8 mouse cellular contexts compared by ENCODE assay signal in genomic region chr4:115097146-115097496, GRCm38 (mm10). TPM values are rescaled to one million over a fixed set of nuclear protein-coding genes. Genes with fewer than 3 reads are reported as not detected.
A peak's percentile ranks its signal among the peaks of the same experiment; 100 is the strongest.
DNase-seq lines count a peak whose midpoint lies in the region; ATAC-seq lines count a peak whose summit lies in the region.

No protein-coding gene starts in this region.

- peak; percentile 37 for DNase-seq in layer of hippocampus, adult 11-12 months (ENCODE audit: low spot score)
- no peak for DNase-seq in layer of hippocampus, adult 18-20 months (ENCODE audit: low spot score in 2 of 2)
- DNase-seq in neural tube, embryonic 11.5 days (ENCODE audit: low spot score) = peak; percentile 59
- no peak for DNase-seq in layer of hippocampus, postnatal 36 days
- no peak for DNase-seq in ovary, postnatal 36 days (ENCODE audit: low spot score)

- H3K9me3 ChIP-seq in embryonic facial prominence, embryonic 12.5 days = no peaks in the 10 kb centered on the region
- no peaks in the 10 kb centered on the region for H3K9me3 ChIP-seq in hindbrain, embryonic 16.5 days (ENCODE audit: control insufficient read depth, low read length)
- H3K9me3 ChIP-seq in liver, embryonic 12.5 days (replicated peaks) = no peaks in the 10 kb centered on the region
- no peaks in the 10 kb centered on the region for H3K9me3 ChIP-seq in neural tube, embryonic 11.5 days (ENCODE audit: control insufficient read depth, low read length)

- peaks cover 43% of the 10 kb centered on the region for H3K27me3 ChIP-seq in embryonic facial prominence, embryonic 12.5 days
- peaks cover 12% of the 10 kb centered on the region for H3K27me3 ChIP-seq in hindbrain, embryonic 16.5 days (replicated peaks; ENCODE audit: control insufficient read depth, insufficient read depth, low read length)
- no peaks in the 10 kb centered on the region for H3K27me3 ChIP-seq in liver, embryonic 12.5 days (replicated peaks)
- peaks cover 28% of the 10 kb centered on the region for H3K27me3 ChIP-seq in neural tube, embryonic 11.5 days (ENCODE audit: control insufficient read depth, insufficient read depth, low read length)

- H3K27ac ChIP-seq in embryonic facial prominence, embryonic 12.5 days = no peak overlapping the region
- H3K27ac ChIP-seq in hindbrain, embryonic 16.5 days (ENCODE audit: low read depth, low read length) = no peak overlapping the region
- peak overlapping the region; percentile 99 for H3K27ac ChIP-seq in liver, embryonic 12.5 days
- H3K27ac ChIP-seq in neural tube, embryonic 11.5 days (ENCODE audit: low read depth, low read length) = no peak overlapping the region

- WGBS in embryonic facial prominence, embryonic 12.5 days = under 1% methylated on average over 6 of the region's 6 CpGs
- WGBS in hindbrain, embryonic 16.5 days = 0% methylated on average over 6 of the region's 6 CpGs
- under 1% methylated on average over 6 of the region's 6 CpGs for WGBS in liver, embryonic 12.5 days (ENCODE audit: insufficient replicate concordance)
- WGBS in neural tube, embryonic 11.5 days = 0% methylated on average over 6 of the region's 6 CpGs

- H3K4me1 ChIP-seq in embryonic facial prominence, embryonic 12.5 days = peaks cover 2% of the 10 kb centered on the region; the same call in 1 of the 2 replicates
- peaks cover 16% of the 10 kb centered on the region for H3K4me1 ChIP-seq in hindbrain, embryonic 16.5 days (ENCODE audit: control insufficient read depth, insufficient read depth, low read depth, low read length)
- H3K4me1 ChIP-seq in liver, embryonic 12.5 days = peaks cover 67% of the 10 kb centered on the region
- 0 out of 2 replicates have a peak, but pooled peaks cover 3% of the 10 kb centered on the region for H3K4me1 ChIP-seq in neural tube, embryonic 11.5 days (ENCODE audit: control insufficient read depth, insufficient read depth, low read length)

- peak overlapping the region; percentile 26 for H3K4me2 ChIP-seq in embryonic facial prominence, embryonic 12.5 days (replicated peaks)
- H3K4me2 ChIP-seq in hindbrain, embryonic 16.5 days (ENCODE audit: low read length) = peak overlapping the region; percentile 63
- peak overlapping the region; percentile 79 for H3K4me2 ChIP-seq in liver, embryonic 12.5 days
- H3K4me2 ChIP-seq in neural tube, embryonic 11.5 days (ENCODE audit: low read depth) = peak overlapping the region; percentile 32

- no peak for ATAC-seq in embryonic facial prominence, embryonic 12.5 days (ENCODE audit: insufficient number of reproducible peaks, insufficient read depth, low FRiP score, low TSS enrichment)
- peak; percentile 29 for ATAC-seq in hindbrain, embryonic 16.5 days
- no peak for ATAC-seq in liver, embryonic 12.5 days
- ATAC-seq in neural tube, embryonic 11.5 days (ENCODE audit: insufficient read depth, low FRiP score, low TSS enrichment) = peak; percentile 10; the same call in 1 of the 2 replicates

- no peak overlapping the region for H3K9ac ChIP-seq in embryonic facial prominence, embryonic 12.5 days
- peak overlapping the region; percentile 48; the same call in 1 of the 2 replicates for H3K9ac ChIP-seq in hindbrain, embryonic 16.5 days (ENCODE audit: low read depth, low read length)
- peak overlapping the region; percentile 77 for H3K9ac ChIP-seq in liver, embryonic 12.5 days
- no peak overlapping the region for H3K9ac ChIP-seq in neural tube, embryonic 11.5 days (ENCODE audit: low read length)

- no peak overlapping the region for H3K4me3 ChIP-seq in embryonic facial prominence, embryonic 12.5 days
- peak overlapping the region; percentile 26 for H3K4me3 ChIP-seq in hindbrain, embryonic 16.5 days (ENCODE audit: low read length)
- H3K4me3 ChIP-seq in liver, embryonic 12.5 days = peak overlapping the region; percentile 51
- H3K4me3 ChIP-seq in neural tube, embryonic 11.5 days (ENCODE audit: low read depth, low read length) = no peak overlapping the region

- no peaks in the 10 kb centered on the region for H3K36me3 ChIP-seq in embryonic facial prominence, embryonic 12.5 days
- H3K36me3 ChIP-seq in hindbrain, embryonic 16.5 days (ENCODE audit: control insufficient read depth, insufficient read depth, low read length) = no peaks in the 10 kb centered on the region
- H3K36me3 ChIP-seq in liver, embryonic 12.5 days = no peaks in the 10 kb centered on the region
- H3K36me3 ChIP-seq in neural tube, embryonic 11.5 days (ENCODE audit: control insufficient read depth, insufficient read depth, low read length) = no peaks in the 10 kb centered on the region

RNA-seq across cellular contexts. Expression of gene Pdzk1ip1, which starts 8.6 kb away (rescaled TPM):
- total RNA-seq in layer of hippocampus, adult 18-20 months (2021) = under 1 TPM; 0.41 to 0.67 TPM
- 11.7 and 15.4 TPM in 2 replicates for polyA plus RNA-seq in embryonic facial prominence, embryonic 12.5 days (2016; fragmentation: Nextera tagmentation; extraction: Ambion mirVana)
- 2.3 and 3.0 TPM in 2 replicates for polyA plus RNA-seq in hindbrain, embryonic 16.5 days (2015; fragmentation: Nextera tagmentation; extraction: Ambion mirVana)
- polyA plus RNA-seq in liver, embryonic 12.5 days (2016; fragmentation: Nextera tagmentation; extraction: Ambion mirVana) = 30.2 and 33.1 TPM in 2 replicates
- 9.7 and 14.7 TPM in 2 replicates for polyA plus RNA-seq in neural tube, embryonic 11.5 days (2014; fragmentation: Nextera tagmentation; extraction: Ambion mirVana)
- under 1 TPM in 1 of 2 experiments, not detected in 1; 0.75 TPM for total RNA-seq in layer of hippocampus, postnatal 36 days (2021)

RNA-seq across cellular contexts. Expression of gene Cyp4x1, which starts 37.0 kb away (rescaled TPM):
- total RNA-seq in layer of hippocampus, adult 18-20 months (2021) = 1 to 10 TPM; 6.7 to 7.5 TPM
- polyA plus RNA-seq in embryonic facial prominence, embryonic 12.5 days (2016; fragmentation: Nextera tagmentation; extraction: Ambion mirVana) = 0.51 and 0.56 TPM in 2 replicates
- polyA plus RNA-seq in hindbrain, embryonic 16.5 days (2015; fragmentation: Nextera tagmentation; extraction: Ambion mirVana) = 11.6 and 11.8 TPM in 2 replicates
- 0.08 and 0.14 TPM in 2 replicates for polyA plus RNA-seq in liver, embryonic 12.5 days (2016; fragmentation: Nextera tagmentation; extraction: Ambion mirVana)
- polyA plus RNA-seq in neural tube, embryonic 11.5 days (2014; fragmentation: Nextera tagmentation; extraction: Ambion mirVana) = 1.2 and 2.3 TPM in 2 replicates
- total RNA-seq in layer of hippocampus, postnatal 36 days (2021) = 1 to 10 TPM; 7.0 to 7.2 TPM

RNA-seq across cellular contexts. Expression of gene Tal1, which starts 40.9 kb away (rescaled TPM):
- 1 to 10 TPM in 1 of 2 experiments, under 1 TPM in 1; 0.84 to 1.3 TPM for total RNA-seq in layer of hippocampus, adult 18-20 months (2021)
- polyA plus RNA-seq in embryonic facial prominence, embryonic 12.5 days (2016; fragmentation: Nextera tagmentation; extraction: Ambion mirVana) = 2.3 and 2.5 TPM in 2 replicates
- polyA plus RNA-seq in hindbrain, embryonic 16.5 days (2015; fragmentation: Nextera tagmentation; extraction: Ambion mirVana) = 1.2 and 2.0 TPM in 2 replicates
- 57.1 and 58.7 TPM in 2 replicates for polyA plus RNA-seq in liver, embryonic 12.5 days (2016; fragmentation: Nextera tagmentation; extraction: Ambion mirVana)
- 6.7 and 7.5 TPM in 2 replicates for polyA plus RNA-seq in neural tube, embryonic 11.5 days (2014; fragmentation: Nextera tagmentation; extraction: Ambion mirVana)
- total RNA-seq in layer of hippocampus, postnatal 36 days (2021) = 1 to 10 TPM; 1.1 to 1.3 TPM

Comparison
In these comparisons a context has a peak if more than half of its experiments do, and no peak if none do; other contexts are left out.
1. DNase-seq: peak in layer of hippocampus, adult 11-12 months (single experiment) and neural tube, embryonic 11.5 days (single experiment); none in layer of hippocampus, adult 18-20 months (0 of 2), layer of hippocampus, postnatal 36 days (0 of 2) and ovary, postnatal 36 days (single experiment).
2. ATAC-seq: peak in hindbrain, embryonic 16.5 days (single experiment) and neural tube, embryonic 11.5 days (single experiment); none in embryonic facial prominence, embryonic 12.5 days (single experiment) and liver, embryonic 12.5 days (single experiment).
3. H3K4me2 ChIP-seq: peak in every context shown above with its lines; median percentile 79 in liver, embryonic 12.5 days; 63 in hindbrain, embryonic 16.5 days; 32 in neural tube, embryonic 11.5 days; 26 in embryonic facial prominence, embryonic 12.5 days.
4. H3K4me3 ChIP-seq: peak in hindbrain, embryonic 16.5 days (single experiment) and liver, embryonic 12.5 days (single experiment); none in embryonic facial prominence, embryonic 12.5 days (single experiment) and neural tube, embryonic 11.5 days (single experiment).
5. H3K9ac ChIP-seq: peak in hindbrain, embryonic 16.5 days (single experiment) and liver, embryonic 12.5 days (single experiment); none in embryonic facial prominence, embryonic 12.5 days (single experiment) and neural tube, embryonic 11.5 days (single experiment).